Mouse (Mus musculus) mouse trophoblast stem cell (cell line): ENCODE data around the gene Gpr63.
"Not testable (repeated sequence)": the region's sequence is repeated elsewhere in the genome, so short reads cannot be mapped to it uniquely, and the experiment has no call there.

ENCODE experiments used
- in situ Hi-C, 2 experiments: fragments of 300-500 bp; cut with MseI, MboI; formaldehyde crosslinking; loops; 2 replicates in 1 of 2; 3 replicates in 1 of 2; pipeline ENCODE4 v1.15.1; 2025

The Gpr63 gene

GRCm38 (mm10) chr4:24966299-24966991 is at the start of gene Gpr63:
TSS of gene Gpr63 (plus strand) at chr4:24966407.
- in situ Hi-C loops, result no loop called here

DNA sequence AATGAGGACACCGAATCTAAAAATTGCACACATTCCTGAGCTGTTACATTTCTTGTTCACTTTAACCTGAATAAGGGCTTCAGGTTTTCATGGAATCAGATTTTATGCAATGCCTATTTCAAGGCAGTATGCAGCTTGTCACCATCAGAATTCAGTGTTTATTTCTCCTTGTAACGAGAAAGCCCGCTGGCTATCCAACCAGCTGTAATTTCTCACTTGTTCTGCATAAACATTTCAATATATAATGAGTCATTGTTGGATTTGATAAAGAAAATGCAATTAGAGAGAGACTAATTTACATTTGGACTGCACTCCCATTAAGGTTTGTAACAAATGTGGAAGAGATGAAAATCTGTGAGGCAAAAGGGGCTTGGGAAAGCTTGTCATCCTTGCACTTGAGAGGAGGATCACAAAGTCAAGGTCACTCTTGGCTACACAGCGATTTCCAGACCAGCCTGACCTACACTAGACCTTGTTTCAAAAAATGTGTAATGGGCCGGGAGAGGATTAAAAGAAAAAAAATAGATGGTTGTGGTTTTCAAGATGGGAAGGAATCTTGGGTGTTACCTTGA is 46.1 kb upstream of the Gpr63 start:
- in situ Hi-C loops, result no loop called here

GRCm38 (mm10) chr4:24924726-24925125 is 41.5 kb upstream of the Gpr63 start:
- in situ Hi-C loops, result no loop called here

DNA sequence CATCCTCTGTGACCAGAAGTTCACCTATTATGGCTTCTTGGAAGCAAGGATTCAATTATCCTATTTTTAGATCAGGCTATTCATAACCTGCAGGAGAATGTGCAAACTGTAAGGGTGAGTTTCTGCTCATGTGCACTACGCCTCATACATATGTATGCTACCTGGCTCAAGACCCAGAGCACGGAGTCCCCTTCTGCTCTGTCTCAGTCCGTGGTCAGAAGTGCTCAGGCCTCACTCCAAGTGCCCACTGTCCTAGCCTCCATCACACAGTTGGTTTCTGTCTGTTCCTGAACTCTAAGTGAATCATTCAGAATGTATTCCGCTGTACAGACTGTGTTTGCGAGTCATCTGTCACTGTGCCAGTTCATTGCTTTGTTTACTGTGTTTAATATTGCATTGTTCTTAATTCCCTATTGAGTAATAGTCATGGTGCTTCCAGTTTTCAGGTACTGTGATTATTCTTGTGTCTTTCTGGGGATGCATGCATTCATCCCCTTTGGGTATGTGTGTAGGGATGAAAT is 37.9 kb upstream of the Gpr63 start:
- in situ Hi-C loops, result no loop called here

DNA sequence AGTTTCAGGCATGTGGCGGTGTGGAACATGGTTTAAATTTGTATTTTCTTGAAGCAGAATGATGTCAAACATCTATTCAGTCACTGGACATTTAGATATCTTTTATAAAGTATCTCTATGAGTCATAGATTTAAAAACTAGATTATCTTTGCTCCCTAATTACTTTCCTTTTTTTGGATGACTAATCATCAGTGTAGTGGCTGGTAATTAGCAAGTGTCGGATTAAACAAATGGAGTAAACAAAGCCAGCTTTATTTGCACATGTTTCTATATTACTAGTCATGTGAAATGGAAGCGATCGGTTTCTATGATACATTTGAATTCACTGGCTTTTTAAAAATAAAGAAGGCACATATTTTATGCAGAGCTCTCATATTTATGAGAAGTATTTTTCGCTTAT is 37.3 kb upstream of the Gpr63 start:
- in situ Hi-C loops, result no loop called here

DNA sequence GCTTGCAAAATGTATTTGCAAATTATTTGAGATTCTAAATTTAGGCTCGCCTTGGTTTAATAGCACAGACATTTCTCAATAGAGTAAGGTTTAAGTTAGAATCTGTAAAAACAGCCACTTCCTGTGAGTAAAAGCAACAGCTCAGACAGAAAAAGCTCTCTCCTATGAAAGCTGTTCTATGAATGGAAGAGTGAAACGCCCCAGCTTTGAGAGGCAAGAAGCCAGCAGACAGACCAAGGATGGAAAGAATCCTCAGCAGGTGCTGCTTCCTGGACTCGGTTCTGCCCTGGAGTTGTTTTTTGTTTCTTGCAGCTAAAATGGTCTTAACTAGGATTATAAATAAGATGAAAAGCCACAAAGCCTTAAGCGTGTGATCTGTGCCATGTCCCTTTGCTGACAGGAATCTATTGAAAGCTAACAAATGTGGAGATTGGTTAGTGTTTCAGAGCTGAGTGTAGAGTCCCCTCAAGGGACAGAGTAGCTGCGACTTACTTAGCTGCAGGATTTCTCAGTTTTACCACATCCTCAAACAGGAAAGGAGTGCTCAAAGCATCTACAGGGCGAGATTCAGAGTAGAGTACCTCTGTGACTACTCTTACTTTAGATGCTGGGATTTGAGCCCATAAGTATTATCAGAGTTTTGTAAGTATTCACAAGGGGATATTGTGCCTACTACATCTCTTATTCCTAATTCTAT is 23.3 kb upstream of the Gpr63 start:
- in situ Hi-C loops, result no loop called here

DNA sequence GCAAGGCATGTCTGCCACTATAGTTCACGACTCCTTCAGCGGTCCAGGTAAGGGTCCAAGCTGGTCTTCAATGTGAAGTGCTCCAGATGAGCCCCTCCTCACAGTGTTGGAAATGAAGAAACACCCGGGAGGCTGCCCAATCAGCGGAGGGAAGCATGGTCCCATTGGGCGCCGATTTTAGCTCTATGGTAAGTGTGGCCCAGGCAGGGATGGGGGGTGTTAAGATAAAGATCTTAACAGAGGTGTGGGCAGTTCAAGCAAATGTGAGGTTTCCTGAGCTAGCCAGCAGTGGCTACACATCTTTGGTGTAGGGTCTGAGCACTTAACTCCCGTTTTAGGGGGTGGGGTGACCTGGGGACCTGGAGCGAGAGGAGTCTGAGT is 299 bp upstream of the Gpr63 start:
- in situ Hi-C loops, result no loop called here

DNA sequence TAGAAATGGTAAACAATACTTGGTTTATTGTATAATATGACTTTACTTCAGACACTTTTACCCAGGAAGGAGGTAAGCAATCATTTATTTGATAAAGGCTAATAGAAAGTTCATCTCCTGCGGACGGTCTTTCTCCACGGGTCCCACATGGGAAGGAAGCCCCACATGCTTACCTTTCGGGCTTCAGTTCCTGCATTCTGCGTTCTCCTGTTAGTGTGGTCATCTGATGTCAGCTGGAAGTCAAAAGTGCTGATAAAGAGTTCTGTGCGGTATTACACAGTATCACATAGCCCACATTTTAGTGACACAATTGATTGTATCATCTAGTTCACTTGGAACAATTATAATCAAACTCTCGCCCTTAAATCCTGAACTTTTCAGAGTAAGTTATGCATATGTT is 1.0 kb downstream of the Gpr63 start:
- in situ Hi-C loops, result no loop called here

DNA sequence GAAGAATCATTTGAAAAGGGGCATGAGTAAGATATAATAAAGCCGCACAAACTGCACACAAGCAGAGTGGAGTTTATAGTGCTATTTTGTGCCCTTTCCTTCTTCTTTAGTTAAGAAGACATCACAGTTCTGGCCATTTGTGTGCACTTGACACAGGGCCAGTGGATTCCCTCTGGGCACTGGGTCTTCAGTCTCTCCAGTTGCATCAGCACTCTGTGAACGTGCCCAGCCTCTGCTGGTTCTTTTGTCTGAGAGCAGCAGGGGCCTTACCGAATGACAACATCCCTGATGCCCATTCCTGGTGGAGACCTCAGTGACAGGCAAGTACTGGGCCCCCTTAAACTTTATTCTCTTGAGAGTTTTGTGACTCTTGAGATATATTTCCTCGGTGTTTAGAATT is 12.4 kb downstream of the Gpr63 start:
- in situ Hi-C loops, result no loop called here

GRCm38 (mm10) chr4:24985612-24986011 is 19.4 kb downstream of the Gpr63 start:
- in situ Hi-C loops, result no loop called here

GRCm38 (mm10) chr4:24991475-24991874 is 25.3 kb downstream of the Gpr63 start:
- in situ Hi-C loops, result no loop called here

DNA sequence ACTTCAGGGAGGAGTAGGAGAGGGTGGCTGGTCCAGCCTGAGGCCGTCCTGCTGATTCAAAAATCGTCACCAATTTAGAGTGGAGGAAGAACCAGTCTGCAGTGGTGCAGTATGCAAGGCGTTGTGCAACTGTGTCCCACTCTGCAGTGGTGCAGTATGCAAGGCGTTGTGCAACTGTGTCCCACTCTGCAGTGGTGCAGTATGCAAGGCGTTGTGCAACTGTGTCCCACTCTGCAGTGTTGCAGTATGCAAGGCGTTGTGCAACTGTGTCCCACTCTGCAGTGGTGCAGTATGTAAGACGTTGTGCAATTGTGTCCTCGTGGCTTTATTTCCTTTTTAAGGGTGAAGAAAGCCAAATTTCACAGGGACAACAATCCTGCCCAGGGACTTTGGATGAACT is 43.1 kb downstream of the Gpr63 start:
- in situ Hi-C loops, result not testable (repeated sequence)

GRCm38 (mm10) chr4:25011780-25012179 is 45.6 kb downstream of the Gpr63 start:
- in situ Hi-C loops, result no loop called here

DNA sequence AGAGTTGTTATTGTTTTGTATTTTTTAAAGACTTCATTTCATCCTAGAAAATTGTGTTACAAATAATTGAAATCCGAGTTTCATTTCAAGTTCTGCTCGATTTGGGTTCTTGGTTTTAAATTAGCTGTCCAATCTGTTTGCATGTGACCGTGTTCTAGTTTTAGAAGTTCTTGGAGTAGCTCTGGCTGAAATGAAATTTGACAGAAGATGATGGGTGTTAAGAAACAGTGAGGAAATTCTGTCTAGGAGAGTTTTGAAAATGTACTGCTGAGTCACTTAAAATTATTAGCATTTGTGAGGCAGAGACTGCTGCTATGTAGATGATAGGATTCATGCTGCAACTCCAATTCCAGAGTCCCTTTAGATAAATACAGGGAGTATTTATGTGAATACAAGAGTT is 46.5 kb downstream of the Gpr63 start:
- in situ Hi-C loops, result no loop called here

- in situ Hi-C loops, result no loop called here
Observed at GRCm38 (mm10) chr4:25015017-25015655, 48.9 kb downstream of the Gpr63 start.

GRCm38 (mm10) chr4:25028252-25028651 is 62.0 kb downstream of the Gpr63 start:
- in situ Hi-C loops, result loop anchor here in 1 of 2 experiments (25.0 kb wide), 1 partner anchor 316 kb away; no protein-coding TSS in a partner anchor

DNA sequence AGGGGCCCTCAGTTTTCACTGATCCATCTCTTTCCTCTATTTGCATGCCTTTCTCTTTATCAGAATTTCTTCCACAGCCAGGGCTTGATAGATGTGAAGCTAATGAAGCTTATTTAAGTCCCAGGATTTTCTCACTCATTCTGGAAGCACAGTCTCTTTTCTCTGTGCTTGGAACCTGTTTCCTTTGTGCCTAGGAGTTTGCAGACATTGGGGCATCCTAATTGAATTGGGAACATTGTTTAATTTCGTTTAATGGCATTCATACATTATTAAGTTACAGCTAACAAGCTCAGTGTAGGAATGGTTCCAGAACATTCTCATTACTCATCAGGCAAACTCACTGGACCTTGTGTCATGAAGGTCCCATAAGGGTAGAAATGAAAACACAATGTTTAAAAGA is 62.5 kb downstream of the Gpr63 start:
- in situ Hi-C loops, result loop anchor here in 1 of 2 experiments (25.0 kb wide), 1 partner anchor 316 kb away; no protein-coding TSS in a partner anchor

DNA sequence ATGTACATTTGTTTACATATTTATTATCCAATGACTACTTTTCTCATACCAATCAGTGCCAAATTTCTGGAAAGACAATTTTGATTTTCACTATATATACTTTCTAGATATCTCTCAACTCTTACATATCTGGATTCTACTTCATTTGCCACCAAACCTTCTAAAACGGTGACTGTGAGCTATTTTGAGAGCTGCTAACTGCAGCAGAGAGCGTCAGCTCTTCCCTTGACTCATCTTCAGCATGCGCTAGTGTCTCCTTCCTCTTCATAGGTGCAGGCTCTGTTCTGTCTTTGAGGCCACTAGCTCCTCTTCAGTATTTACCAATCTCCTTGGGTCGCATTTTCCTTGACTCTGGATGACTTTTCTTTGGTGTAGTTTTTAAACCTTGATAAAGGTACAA is 63.7 kb downstream of the Gpr63 start:
- in situ Hi-C loops, result loop anchor here in 1 of 2 experiments (25.0 kb wide), 1 partner anchor 318 kb away; no protein-coding TSS in a partner anchor

DNA sequence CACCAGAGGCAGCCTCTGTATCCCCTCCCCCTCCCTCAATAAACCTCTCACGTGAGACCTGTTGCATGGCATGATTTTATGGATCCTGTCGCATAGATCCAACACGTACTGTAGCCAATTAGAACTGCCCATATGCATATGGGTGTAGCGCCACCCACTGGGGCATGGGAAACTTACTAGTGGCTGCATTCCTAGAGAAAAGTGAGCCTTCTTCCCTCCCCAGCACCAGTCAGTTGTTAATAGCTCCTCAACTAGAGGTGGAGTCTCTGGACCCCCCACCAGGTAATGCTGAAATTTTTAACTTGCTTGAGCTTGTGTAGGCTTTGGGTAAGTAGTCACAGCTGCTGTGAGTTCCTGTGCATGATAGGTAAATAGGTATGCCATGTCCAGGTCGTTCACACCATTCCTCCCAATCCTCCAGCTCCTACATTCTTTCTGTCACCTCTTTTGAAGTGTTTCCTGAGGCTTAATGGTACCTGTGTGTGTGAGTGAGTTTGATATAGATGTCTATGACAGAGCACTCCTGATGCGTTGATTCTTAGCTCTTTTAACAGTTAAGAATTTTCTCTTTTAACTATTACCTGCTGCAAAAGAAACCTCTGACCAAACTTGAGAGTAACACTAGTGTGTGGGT is 69.1 kb downstream of the Gpr63 start:
- in situ Hi-C loops, result loop anchor here in 1 of 2 experiments (25.0 kb wide), 1 partner anchor 323 kb away; no protein-coding TSS in a partner anchor

DNA sequence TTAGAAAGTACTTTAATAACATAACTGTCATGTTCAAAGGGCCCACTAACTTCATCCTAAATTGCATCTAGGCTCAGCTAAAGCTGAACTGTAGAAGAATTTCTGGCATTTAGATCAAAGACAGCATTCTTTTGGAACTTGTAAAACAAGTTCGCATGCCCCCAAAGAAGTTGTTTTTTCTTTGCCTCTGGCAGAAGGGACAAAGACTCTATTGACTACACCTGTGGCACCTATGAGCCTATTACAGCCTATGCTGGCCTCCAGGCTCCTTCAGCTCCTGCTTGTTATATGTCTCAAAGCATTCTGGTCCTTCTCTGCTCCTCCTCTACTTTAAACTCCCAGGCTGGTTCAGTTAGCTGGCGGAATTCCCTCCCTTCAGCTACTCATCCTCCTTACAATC is 69.6 kb downstream of the Gpr63 start:
- in situ Hi-C loops, result loop anchor here in 1 of 2 experiments (25.0 kb wide), 1 partner anchor 324 kb away; no protein-coding TSS in a partner anchor

GRCm38 (mm10) chr4:25037260-25037659 is 71.1 kb downstream of the Gpr63 start:
- in situ Hi-C loops, result loop anchor here in 1 of 2 experiments (25.0 kb wide), 1 partner anchor 325 kb away; no protein-coding TSS in a partner anchor
